Mouse (Mus musculus) liver, adult 2 months (tissue): Measurements from ENCODE around the gene Adamts18. TPM values are rescaled to one million over a fixed set of nuclear protein-coding genes. Genes with fewer than 3 reads are reported as not detected.

Experiments used
- DNase-seq: peaks from one replicate; pipeline ENCODE4 v3.0.0-alpha.2; 2011; ENCODE audit warnings: low read depth, low spot score; ENCODE audit errors: extremely low read depth
- H3K27ac ChIP-seq: fragments of 200-500 bp; replicated peaks from 2 replicates; pipeline ENCODE4 v1.5.1; 2012; ENCODE audit warnings: low read depth, mild to moderate bottlenecking, control low read depth, inconsistent platforms, low read length; ENCODE audit not compliant: insufficient read depth
- H3K27me3 ChIP-seq: fragments of 200-500 bp; 2 replicates; pipeline ENCODE4 v1.6.1; 2012; ENCODE audit warnings: mild to moderate bottlenecking, moderate library complexity, low read length, inconsistent platforms; ENCODE audit not compliant: control insufficient read depth, insufficient read depth
- H3K36me3 ChIP-seq: fragments of 200-500 bp; 2 replicates; pipeline ENCODE4 v1.6.1; 2012; ENCODE audit warnings: low read length, inconsistent platforms; ENCODE audit not compliant: control insufficient read depth, insufficient read depth
- H3K4me1 ChIP-seq: fragments of 200-500 bp; 2 replicates; pipeline ENCODE4 v1.6.1; 2011; ENCODE audit warnings: low read length; ENCODE audit not compliant: control insufficient read depth, insufficient read depth
- H3K4me3 ChIP-seq: fragments of 200-500 bp; 2 replicates; pipeline ENCODE4 v1.5.1; 2011; ENCODE audit warnings: low read depth, mild to moderate bottlenecking, control low read depth, low read length, moderate library complexity; ENCODE audit not compliant: insufficient read depth
- H3K79me2 ChIP-seq: fragments of 200-500 bp; 2 replicates; pipeline ENCODE4 v1.6.1; 2012; ENCODE audit warnings: inconsistent platforms, mild to moderate bottlenecking, low read length, moderate library complexity; ENCODE audit not compliant: control insufficient read depth, insufficient read depth
- H3K9ac ChIP-seq: fragments of 200-500 bp; 2 replicates; pipeline ENCODE4 v1.6.1; 2012; ENCODE audit warnings: low read depth, mild to moderate bottlenecking, control low read depth, inconsistent platforms, low read length
- CTCF ChIP-seq: fragments of 200-500 bp; IDR thresholded peaks from 2 replicates; pipeline ENCODE4 v1.5.1; 2011; ENCODE audit warnings: low read depth, low read length, control low read depth
- POLR2A ChIP-seq: fragments of 200-500 bp; IDR thresholded peaks from 2 replicates; pipeline ENCODE4 v1.6.1; 2011; ENCODE audit warnings: low read length, control low read depth; ENCODE audit not compliant: insufficient read depth; ENCODE audit errors: extremely low read depth
- WGBS: fragments of 180-500 bp; shearing (Covaris S2); methylation state at CpG from one replicate; pipeline ENCODE4 v1.1.7; 2018; 5-methylcytosine and 5-hydroxymethylcytosine counted together
- polyA plus RNA-seq: library from polyadenylated mRNA; depleted of rRNA; stranded (reverse); fragments of >200 nt; gene quantifications from 2 replicates; pipeline ENCODE4 v1.2.3, GENCODE M21; 2012
- total RNA-seq: library from RNA; depleted of rRNA; stranded (reverse); fragments of >200 nt; gene quantifications from 2 replicates; pipeline ENCODE4 v1.2.3, GENCODE M21; 2014

Adamts18 gene
- total and polyA plus RNA-seq, 2 experiments: under 0.01 TPM; not detected in 1

DNA sequence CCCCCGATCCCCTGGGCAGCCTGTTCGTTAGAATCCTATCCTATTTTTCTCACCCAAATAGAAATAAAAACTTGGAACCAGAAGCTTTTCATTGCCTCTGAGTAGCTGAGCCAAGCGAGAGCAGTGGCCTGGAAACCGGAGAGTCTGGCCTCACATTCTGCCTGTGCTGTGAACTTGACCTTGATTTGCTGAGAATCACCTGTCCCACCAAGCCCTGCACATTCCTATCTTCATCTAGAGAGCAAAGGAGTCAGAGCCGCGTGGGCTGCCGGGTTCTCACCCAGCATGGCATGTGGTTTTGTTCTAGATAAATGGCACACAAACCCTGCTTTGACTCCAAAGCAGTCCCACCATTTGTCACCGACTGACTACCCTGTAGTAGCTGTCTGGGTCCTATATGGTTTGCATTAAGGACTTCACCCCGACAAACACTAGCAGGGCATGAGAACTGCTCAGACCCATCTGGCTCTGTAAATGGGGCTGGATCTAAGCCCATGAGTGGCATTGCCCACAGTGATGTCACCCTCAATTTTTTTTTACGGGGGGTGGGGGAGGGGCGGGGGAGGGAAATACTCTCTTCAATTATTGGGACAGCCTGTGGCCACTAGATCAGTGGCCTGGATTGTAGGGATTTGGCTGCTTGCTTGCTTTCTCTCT is 175.8 kb downstream of the Adamts18 start:
- WGBS: 88% methylated on average over 11 of the region's 11 CpGs
- no peak overlapping the region for H3K4me3 ChIP-seq
- H3K4me1 ChIP-seq: 0 out of 2 replicates have a peak, but pooled peaks cover 2% of the 10 kb centered on the region
- H3K79me2 ChIP-seq: no peaks in the 10 kb centered on the region
- H3K27ac ChIP-seq: no peak overlapping the region
- TF ChIP-seq POLR2A: no peak
- TF ChIP-seq CTCF: no peak
- no peak overlapping the region for H3K9ac ChIP-seq
- no peak for DNase-seq
- no peaks in the 10 kb centered on the region for H3K36me3 ChIP-seq
- peaks cover 1% of the 10 kb centered on the region; the same call in 1 of the 2 replicates for H3K27me3 ChIP-seq

DNA sequence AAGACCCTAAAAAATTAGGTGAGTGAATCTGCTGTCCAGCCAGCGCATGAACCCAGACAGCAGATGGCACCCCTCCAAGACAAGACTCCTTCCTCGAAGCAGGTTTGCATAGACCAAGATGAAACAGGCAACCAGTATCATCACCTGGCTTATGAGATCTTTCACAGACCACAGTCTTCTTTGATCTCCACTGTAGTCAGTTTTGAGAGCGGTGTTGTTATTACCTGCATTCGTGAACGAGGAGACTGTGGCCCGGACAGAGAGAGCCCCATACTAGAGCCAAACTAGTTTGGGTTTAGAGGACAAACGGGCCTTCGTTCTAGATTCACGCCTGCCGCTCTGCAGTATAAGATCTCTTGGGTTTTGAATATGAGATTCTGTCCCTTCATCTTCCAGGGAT is 178.6 kb downstream of the Adamts18 start:
- no peak for DNase-seq
- Histone ChIP-seq H3K4me3 (no peak overlapping the region), H3K27ac (no peak overlapping the region), H3K36me3 (no peaks in the 10 kb centered on the region), H3K79me2 (no peaks in the 10 kb centered on the region), H3K4me1 (0 out of 2 replicates have a peak, but pooled peaks cover 2% of the 10 kb centered on the region), H3K27me3 (no peaks in the 10 kb centered on the region), H3K9ac (no peak overlapping the region)
- TF ChIP-seq POLR2A (no peak), CTCF (no peak)
- WGBS: 91% methylated on average over 10 of the region's 10 CpGs

DNA sequence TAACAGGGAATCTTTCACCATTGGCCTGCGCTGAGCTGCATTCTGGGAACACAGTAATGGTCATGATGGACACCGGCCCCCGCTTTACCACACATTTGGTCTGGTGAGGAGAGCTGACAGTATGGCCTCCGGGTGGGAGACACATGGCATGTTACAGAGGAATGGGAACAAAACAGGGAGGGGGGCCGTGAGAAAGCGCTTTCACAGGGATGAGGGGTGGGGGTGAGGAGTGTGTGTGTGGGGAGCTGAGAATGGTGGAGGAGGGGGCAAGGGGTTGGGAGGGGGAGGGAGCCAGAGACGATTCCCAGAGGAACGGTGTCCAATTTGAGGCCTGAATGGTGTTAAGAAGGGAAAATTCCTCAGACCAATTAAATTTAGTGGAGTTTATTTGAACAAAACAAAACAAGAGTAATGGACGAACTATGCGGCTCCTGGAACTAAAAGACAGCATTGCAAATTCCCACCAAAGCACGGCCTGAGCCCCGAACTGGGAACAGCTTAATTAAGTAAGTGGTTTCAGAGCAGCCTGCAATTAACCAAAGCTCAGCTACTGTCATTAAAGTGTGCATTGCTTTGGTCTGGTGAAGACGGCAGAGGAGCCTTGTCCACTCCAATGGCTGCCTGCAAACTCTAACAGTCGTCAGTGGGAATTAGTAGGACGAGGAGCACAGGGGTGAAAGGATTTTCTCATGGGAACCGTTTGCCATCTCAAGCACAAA is 181.7 kb downstream of the Adamts18 start:
- no peaks in the 10 kb centered on the region; the same call in 1 of the 2 replicates for H3K27me3 ChIP-seq
- no peak overlapping the region for H3K4me3 ChIP-seq
- no peak for DNase-seq
- H3K27ac ChIP-seq: no peak overlapping the region
- H3K36me3 ChIP-seq: no peaks in the 10 kb centered on the region
- H3K4me1 ChIP-seq: 0 out of 2 replicates have a peak, but pooled peaks cover 2% of the 10 kb centered on the region
- 80% methylated on average over 16 of the region's 16 CpGs for WGBS
- no peaks in the 10 kb centered on the region for H3K79me2 ChIP-seq
- H3K9ac ChIP-seq: no peak overlapping the region
- TF ChIP-seq CTCF (no peak), POLR2A (no peak)

DNA sequence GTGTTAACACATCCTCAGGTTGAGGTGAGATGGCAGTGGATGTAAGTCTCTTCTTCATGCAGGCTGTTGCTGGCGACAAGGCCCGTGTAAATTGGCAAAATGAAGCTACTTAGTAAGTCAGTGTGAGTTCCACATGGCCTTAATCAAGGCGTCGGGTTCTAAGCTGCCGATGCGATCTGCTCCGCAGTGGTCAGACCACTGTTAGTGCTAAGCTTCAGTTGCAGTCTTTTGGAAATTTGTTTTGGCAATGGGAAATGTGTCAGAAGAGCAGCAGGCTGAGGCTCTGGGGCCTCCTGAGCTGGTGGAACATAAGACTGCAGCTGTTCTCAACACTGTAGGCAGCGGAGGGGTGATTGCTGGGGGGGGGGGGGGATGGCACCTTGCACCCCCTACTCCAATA is 182.6 kb downstream of the Adamts18 start:
- no peak for DNase-seq
- Histone ChIP-seq H3K4me3 (no peak overlapping the region), H3K36me3 (no peaks in the 10 kb centered on the region), H3K4me1 (0 out of 2 replicates have a peak, but pooled peaks cover 2% of the 10 kb centered on the region), H3K27me3 (no peaks in the 10 kb centered on the region; the same call in 1 of the 2 replicates), H3K9ac (no peak overlapping the region), H3K79me2 (no peaks in the 10 kb centered on the region), H3K27ac (no peak overlapping the region)
- TF ChIP-seq CTCF (no peak), POLR2A (no peak)
- WGBS: 81% methylated on average over 8 of the region's 8 CpGs

DNA sequence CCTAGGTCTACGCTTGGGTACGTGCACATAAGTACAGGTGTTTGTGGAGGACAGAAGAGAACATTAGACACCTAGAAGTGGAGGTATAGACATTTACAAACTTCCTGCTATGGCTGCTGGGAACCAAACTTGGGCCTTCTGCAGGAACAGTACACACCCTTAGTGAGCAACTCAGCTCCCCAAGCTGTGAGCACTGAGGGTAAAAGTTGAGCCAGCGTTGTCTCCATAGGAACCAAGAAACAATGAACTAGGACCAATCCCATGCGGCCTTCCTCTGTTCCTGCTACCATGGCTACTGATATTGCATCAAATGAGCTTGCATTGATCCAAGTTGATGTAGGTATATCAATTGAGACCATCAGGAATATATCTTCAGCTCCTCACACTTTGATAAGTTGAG is 183.5 kb downstream of the Adamts18 start:
- Histone ChIP-seq H3K36me3 (no peaks in the 10 kb centered on the region), H3K27me3 (no peaks in the 10 kb centered on the region; the same call in 1 of the 2 replicates), H3K9ac (no peak overlapping the region), H3K4me3 (no peak overlapping the region), H3K4me1 (no peaks in the 10 kb centered on the region), H3K79me2 (no peaks in the 10 kb centered on the region), H3K27ac (no peak overlapping the region)
- no peak for TF ChIP-seq CTCF
- no peak for TF ChIP-seq POLR2A
- WGBS: 68% methylated on average over 4 of the region's 4 CpGs
- DNase-seq: no peak

DNA sequence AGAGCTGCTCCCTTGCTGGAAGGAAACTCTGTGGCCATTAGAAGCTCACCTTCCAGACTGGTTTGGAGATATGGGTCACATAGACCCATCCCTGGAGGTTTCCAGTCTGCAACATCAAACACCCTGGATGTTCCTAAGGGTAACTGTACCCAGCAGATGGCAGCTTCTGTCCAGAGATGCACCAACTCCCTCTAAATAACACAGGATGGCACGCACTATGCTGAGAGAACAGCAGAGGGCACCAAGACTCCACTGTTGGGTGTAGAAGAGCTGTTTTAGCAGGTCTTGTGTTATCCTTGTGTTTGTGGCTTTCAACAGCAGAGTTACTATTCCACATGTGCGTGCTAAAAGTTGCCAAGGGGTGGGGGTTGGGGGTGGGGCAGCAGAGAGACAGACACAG is 184.0 kb downstream of the Adamts18 start:
- WGBS: 2% methylated on average over 2 of the region's 2 CpGs

More for the DNA sequence above, 184.0 kb downstream of the Adamts18 start:
- Histone ChIP-seq H3K27me3 (no peaks in the 10 kb centered on the region; the same call in 1 of the 2 replicates), H3K4me1 (no peaks in the 10 kb centered on the region), H3K36me3 (no peaks in the 10 kb centered on the region), H3K9ac (no peak overlapping the region), H3K79me2 (no peaks in the 10 kb centered on the region), H3K27ac (no peak overlapping the region), H3K4me3 (no peak overlapping the region)
- DNase-seq: peak; percentile 44
- peak; percentile 79 for TF ChIP-seq CTCF
- no peak for TF ChIP-seq POLR2A
